Mouse (Mus musculus) kidney, adult 18-20 months (tissue): ENCODE measurements at regions not wholly inside any gene's neighbourhood (a gene's known extent, or its start where the extent isn't known, plus 50 kb on each side); places are given as distances from the start of the nearest gene placed in this dataset.

Source experiments
- DNase-seq: peaks from one replicate; pipeline ENCODE4 v3.0.0; 2021

- DNase-seq: no peak
These were observed 55.4 kb downstream of the Pja1 start for GRCm38 (mm10) chrX:99415701-99416100.

DNA sequence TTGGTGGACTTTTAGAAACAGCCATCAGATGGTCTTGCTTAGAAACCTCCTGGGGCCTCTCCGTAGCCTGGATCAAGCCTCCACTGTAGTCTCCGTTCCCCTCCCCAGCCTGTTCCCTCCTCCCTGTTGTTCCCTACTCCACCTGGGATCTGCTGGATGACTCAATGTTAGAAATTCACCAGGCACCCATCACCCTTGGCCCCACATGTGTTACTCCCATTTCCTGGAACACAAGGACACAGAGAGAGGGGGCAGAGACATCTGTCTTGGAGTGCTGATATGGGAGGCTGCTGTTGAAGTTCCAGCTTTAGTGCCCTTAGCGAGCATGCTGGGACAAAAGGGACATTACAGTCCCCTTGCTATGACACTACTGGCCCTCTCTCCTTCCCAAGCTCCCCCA, 60.1 kb downstream of the Pja1 start:
- no peak for DNase-seq

GRCm38 (mm10) chrX:99409858-99410257, 61.2 kb downstream of the Pja1 start:
- DNase-seq: no peak

DNA sequence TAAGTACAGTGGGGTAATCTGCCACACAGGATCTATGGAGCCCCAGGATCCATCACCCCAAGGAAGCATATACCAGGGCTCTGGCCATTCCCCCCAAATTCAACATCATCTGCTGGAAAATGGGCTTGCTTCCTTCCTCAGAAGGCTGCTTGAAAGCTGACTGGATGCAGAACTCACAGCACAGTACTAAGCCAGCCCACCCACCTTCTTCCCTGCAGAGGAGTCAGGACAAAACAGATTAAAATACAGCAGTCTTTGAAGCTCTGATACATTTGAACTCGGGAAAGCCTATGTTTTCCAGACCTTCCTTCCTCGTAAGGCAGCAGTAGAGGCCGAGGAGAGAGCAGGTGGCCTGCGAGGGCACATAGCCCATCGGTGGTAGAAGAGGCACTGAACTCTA, 61.7 kb downstream of the Pja1 start:
- DNase-seq: no peak

GRCm38 (mm10) chrX:99408804-99409203, 62.3 kb downstream of the Pja1 start:
- DNase-seq: no peak

DNA sequence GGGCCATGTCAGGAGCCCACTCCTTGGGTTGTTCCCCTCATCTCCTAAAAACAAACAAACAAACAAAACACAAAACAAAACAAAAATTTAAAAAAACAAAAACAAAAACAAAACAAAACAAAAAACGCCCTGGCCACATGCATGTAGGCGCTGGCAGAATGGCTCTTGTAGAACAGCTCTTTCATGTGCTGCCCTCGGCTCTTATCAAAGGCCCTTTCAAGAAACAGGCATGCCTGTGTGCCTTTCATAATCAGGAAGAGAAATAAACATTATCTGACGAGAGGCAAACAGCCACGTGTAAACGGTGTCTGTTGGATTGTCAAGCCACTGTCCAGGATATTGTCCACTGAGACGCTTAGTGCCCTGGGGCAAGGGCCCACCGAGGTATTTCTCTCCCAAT, 65.2 kb downstream of the Pja1 start:
- no peak for DNase-seq

- no peak for DNase-seq
These were observed 67.4 kb downstream of the Pja1 start for GRCm38 (mm10) chrX:99403521-99404149.

- DNase-seq: peak; percentile 54
These were observed 68.1 kb downstream of the Pja1 start for GRCm38 (mm10) chrX:99402841-99403520.

- no peak for DNase-seq
These were observed 73.7 kb downstream of the Pja1 start for GRCm38 (mm10) chrX:99397344-99397743.

GRCm38 (mm10) chrX:99396180-99396579, 74.9 kb downstream of the Pja1 start:
- no peak for DNase-seq

- DNase-seq: no peak
These were observed 76.0 kb downstream of the Pja1 start for GRCm38 (mm10) chrX:99395067-99395466.

- DNase-seq: peak; percentile 21
These were observed 79.4 kb downstream of the Pja1 start for GRCm38 (mm10) chrX:99391628-99392027.

DNA sequence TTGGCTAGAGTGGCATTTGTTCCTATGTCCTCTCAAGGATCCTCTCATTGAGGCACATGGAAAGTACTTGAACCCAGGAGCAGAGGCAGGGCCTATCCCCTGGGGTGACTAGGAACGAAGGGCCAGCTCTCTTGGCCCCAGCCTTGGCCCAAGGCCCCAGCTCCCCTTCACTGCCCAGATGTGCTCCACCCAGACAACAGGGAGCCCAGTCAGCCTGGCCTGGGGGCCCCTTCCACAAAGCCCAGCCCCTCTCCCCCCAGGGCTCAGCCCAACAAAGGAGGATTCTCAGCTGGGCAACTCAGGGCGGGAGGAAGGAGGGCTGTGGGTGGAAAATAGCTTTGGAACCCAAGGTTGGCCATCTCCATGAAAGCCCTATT, 80.6 kb downstream of the Pja1 start:
- no peak for DNase-seq

- no peak for DNase-seq
These were observed 81.2 kb downstream of the Pja1 start for GRCm38 (mm10) chrX:99389778-99390461.

DNA sequence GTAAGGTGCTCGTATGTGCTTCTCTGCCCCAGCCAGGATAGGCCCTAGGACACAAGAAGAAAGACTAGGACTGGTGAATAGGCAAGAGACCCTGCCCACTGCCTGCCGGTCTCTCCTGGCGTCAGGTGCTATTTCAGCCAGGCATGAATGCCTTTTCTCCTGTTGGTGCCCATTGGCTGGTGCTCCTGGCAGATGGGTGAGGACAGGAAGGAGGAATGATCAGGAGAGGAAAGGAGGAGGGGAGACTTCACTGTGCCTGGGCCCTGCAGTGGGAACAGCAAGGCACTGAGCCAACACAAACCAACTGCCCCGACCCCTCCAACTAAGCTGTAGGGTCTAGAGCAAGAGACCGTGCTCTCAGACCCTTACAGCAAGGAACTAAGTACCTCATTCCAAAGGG, 100.4 kb downstream of the Pja1 start:
- DNase-seq: no peak

DNA sequence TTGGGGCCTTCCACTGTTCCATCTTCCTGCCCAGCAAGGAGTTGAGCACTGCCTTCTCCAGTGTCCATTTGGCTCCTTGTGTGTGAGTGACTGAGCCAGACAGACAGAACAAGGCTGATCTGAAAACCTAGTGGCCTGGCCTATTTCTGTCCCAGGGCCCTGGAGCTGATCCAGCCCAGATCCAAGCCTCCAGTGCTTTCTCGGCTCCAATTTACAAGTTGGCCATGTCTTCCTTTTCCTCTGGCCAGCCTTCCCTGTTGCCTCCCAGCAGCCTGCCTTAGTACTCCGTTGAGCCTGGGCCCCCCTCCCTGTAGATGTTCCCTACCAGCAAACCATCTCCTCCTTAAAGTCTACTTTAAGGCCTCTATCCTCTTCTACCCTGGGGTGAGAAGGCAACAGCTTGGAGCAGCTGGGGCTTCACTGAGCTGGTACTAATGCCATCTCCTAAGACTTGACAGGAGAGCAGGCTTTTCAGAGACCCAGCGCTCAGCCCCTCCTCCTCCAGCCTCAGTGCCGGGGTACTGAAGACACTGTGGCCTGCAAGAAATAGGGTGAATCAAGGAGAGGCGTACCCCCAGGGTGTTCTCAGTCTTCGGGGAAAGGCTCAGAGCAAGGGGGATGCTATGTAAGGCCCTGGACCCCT, 101.7 kb downstream of the Pja1 start:
- DNase-seq: no peak

- no peak for DNase-seq
These were observed 107.0 kb downstream of the Pja1 start for GRCm38 (mm10) chrX:99364072-99364471.

DNA sequence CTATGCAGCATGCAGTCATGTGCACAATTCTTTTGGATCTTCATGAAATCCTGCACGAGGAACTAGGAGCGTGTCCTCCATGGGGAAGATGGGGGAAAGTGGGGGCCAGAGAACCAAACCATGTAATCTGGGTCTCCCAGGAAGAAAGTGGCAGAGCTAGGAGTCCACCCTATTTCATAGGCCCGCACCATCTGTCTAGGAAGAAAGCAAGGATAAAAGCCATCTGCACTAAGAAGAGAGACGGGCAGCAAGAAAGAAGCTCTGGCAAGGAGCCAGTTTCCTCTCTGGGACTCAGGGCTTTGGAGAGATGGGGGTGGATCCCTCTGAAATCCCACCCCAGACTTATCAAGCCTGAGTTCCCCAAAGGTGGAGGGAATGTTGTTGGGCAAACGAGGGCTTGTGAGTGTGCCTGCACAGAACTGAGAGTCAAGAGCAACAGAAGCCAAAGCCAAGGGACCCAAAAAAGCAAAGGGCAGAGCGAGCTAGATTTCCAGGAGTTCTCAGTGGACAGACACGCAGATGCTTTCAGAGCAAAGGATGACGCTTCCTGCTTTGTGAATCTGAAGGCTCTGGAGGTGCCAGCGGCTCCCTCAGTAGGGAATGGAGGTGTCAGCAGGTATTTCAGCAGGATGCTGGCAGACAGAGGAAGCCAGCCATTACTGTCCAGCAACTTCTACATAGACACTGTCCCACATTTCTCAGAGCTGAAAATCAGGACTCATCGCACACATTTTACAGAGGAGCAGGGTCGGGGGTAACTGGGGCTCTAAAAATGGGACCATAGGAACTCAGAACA, 110.8 kb downstream of the Pja1 start:
- no peak for DNase-seq

DNA sequence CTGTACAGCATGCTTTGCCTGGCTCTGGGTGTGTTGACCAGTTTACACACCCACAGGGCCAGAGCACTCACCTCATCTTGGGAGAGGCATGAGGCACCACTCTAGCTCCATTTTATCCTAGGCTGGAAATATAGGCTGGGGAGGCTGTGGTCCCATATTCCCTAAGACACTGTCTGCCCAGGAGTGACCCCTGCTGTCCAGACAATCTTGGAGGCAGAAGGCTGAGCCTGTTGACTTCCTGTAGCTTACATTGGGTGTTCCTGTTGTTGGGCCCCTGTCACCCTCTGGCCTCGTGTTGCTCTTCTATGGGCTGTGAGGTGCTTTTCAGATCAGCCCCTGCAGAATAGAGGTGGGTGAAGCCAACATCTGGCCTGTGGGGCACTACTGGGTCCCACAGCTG, 112.3 kb downstream of the Pja1 start:
- DNase-seq: peak; percentile 57

DNA sequence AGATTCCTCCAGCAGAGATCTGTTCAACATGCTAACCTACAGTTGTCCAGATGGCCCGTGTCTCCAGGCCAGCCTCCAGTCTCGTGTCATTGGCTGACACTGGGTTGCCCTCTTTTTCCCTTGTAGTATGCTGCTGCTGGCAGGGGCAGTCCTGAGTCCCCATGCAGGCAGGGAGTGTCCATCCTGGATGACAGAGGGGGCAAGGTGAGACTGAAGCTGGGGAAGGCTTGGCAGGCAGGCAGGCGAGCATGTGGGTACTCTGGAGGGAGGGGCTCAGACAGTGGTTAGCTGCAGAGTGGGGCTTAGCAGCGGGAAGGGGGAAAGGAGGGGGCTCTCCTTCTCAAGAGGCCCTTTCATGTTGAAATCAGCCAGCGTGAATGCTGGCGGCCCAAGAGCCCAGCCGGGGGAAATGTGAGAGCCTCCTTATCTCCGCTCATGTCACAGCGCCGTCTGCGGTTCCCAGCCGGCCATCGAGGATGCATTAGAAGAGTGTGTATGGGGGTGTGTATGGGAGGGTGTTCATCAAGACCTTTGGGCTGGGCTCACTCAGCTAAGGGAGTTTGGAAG, 112.9 kb downstream of the Pja1 start:
- no peak for DNase-seq

GRCm38 (mm10) chrX:99355128-99355527, 115.9 kb downstream of the Pja1 start:
- no peak for DNase-seq

DNA sequence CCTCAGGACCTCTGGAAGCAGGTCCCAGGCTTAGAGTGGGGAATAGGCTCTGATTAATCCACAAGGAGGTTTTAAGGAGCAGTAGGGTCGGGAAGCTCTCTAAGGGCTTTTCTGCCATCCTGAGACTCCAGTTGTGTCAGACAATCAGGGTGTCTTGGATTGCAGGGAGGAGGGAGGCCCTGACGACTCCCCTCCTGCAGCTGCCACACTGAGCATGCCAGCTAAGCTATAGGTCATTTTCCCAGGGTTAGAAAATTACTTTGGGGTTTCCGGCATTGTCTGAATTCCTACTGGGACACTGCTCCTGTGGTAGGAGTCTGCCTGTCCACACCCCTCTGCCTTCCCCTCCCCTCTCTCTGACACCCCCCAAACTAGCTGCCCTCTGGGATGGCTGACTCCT, 120.8 kb downstream of the Pja1 start:
- no peak for DNase-seq

GRCm38 (mm10) chrX:99340223-99340622, 130.8 kb downstream of the Pja1 start:
- DNase-seq: no peak
